Mouse (Mus musculus) limb, embryonic 14.5 days (tissue): Measurements from ENCODE around the gene Srsf4. TPM values are rescaled to one million over a fixed set of nuclear protein-coding genes. Genes with fewer than 3 reads are reported as not detected.
A peak's percentile ranks its signal among the peaks of the same experiment; 100 is the strongest.

Experiments
- ATAC-seq: fragments of 200-750 bp; cut with Nextera tagmentation; 2 replicates; pipeline ENCODE4 v1.8.0; 2017; ENCODE audit warnings: low read depth, moderate number of reproducible peaks, moderate TSS enrichment; ENCODE audit not compliant: low FRiP score
- DNase-seq: peaks from one replicate; pipeline ENCODE4 v3.0.0-alpha.2; 2015; ENCODE audit warnings: low spot score
- H3K27ac ChIP-seq: fragments of 300-500 bp; sonication (generic); replicated peaks from 2 replicates; pipeline ENCODE4 v1.5.1; 2014; ENCODE audit warnings: low read depth, mild to moderate bottlenecking, low read length, moderate library complexity, mixed read lengths
- H3K27me3 ChIP-seq: fragments of 300-500 bp; sonication (generic); 2 replicates; pipeline ENCODE4 v1.6.1; 2014; ENCODE audit warnings: low read length, mixed read lengths; ENCODE audit not compliant: control insufficient read depth, insufficient read depth
- H3K36me3 ChIP-seq: fragments of 300-500 bp; sonication (generic); 2 replicates; pipeline ENCODE4 v1.6.1; 2014; ENCODE audit warnings: mild to moderate bottlenecking, low read length, moderate library complexity, mixed read lengths; ENCODE audit not compliant: control insufficient read depth, insufficient read depth
- H3K4me1 ChIP-seq: fragments of 300-500 bp; sonication (generic); 2 replicates; pipeline ENCODE4 v1.6.1; 2014; ENCODE audit warnings: antibody characterized with exemption, low read length, mixed read lengths; ENCODE audit not compliant: control insufficient read depth, insufficient read depth
- H3K4me2 ChIP-seq: fragments of 300-500 bp; sonication (generic); replicated peaks from 2 replicates; pipeline ENCODE4 v1.6.1; 2014; ENCODE audit warnings: low read depth, mild to moderate bottlenecking, low read length, moderate library complexity; ENCODE audit not compliant: severe bottlenecking
- H3K4me3 ChIP-seq: fragments of 300-500 bp; sonication (generic); replicated peaks from 2 replicates; pipeline ENCODE4 v1.5.1; 2014; ENCODE audit warnings: low read length
- H3K9ac ChIP-seq: fragments of 300-500 bp; sonication (generic); 2 replicates; pipeline ENCODE4 v1.6.1; 2014; ENCODE audit warnings: mild to moderate bottlenecking, low read depth, low read length, moderate library complexity; ENCODE audit not compliant: severe bottlenecking
- H3K9me3 ChIP-seq: fragments of 300-500 bp; sonication (generic); 2 replicates; pipeline ENCODE4 v1.6.1; 2016; ENCODE audit warnings: low read length; ENCODE audit not compliant: control insufficient read depth
- POLR2A ChIP-seq: fragments of 200-500 bp; IDR thresholded peaks from 2 replicates; pipeline ENCODE4 v1.8.0; 2012; ENCODE audit warnings: inconsistent platforms, mild to moderate bottlenecking, moderate library complexity, borderline replicate concordance; ENCODE audit not compliant: insufficient read depth, insufficient read length; ENCODE audit errors: extremely low read depth
- WGBS: fragments of 180-500 bp; shearing (Covaris S2); extraction: QIAGEN DNeasy Blood & Tissue Kit; methylation state at CpG from one replicate; pipeline ENCODE4 v1.1.7; 2014; 5-methylcytosine and 5-hydroxymethylcytosine counted together
- polyA plus RNA-seq, 2 experiments: library from polyadenylated mRNA; depleted of rRNA in 1 of 2; stranded (reverse) in 1 of 2; unstranded in 1 of 2; fragments of >200 nt; fragmentation: Nextera tagmentation in 1 of 2; extraction: Ambion mirVana in 1 of 2; gene quantifications; 2 replicates each; pipeline versions ENCODE4 v1.2.1 to v1.2.3; 2012 to 2014

The Srsf4 gene
- polyA plus RNA-seq, 2 experiments = 97.7 to 113 TPM

GRCm38 (mm10) chr4:131854950-131855349 is 18.5 kb upstream of the Srsf4 start:
- no peaks in the 10 kb centered on the region for H3K27me3 ChIP-seq
- no peaks in the 10 kb centered on the region for H3K9me3 ChIP-seq
- no peak overlapping the region for H3K27ac ChIP-seq
- 0 out of 2 replicates have a peak, but pooled peaks cover 2% of the 10 kb centered on the region for H3K4me1 ChIP-seq
- WGBS = 80% methylated on average over 5 of the region's 5 CpGs
- no peak overlapping the region for H3K4me3 ChIP-seq
- H3K9ac ChIP-seq = no peak overlapping the region
- H3K36me3 ChIP-seq = peaks cover 19% of the 10 kb centered on the region
- ATAC-seq (no peak), DNase-seq (no peak)
- no peak for TF ChIP-seq POLR2A
- H3K4me2 ChIP-seq = no peak overlapping the region

- Histone ChIP-seq H3K27me3 (no peaks in the 10 kb centered on the region), H3K4me3 (no peak overlapping the region), H3K9ac (no peak overlapping the region), H3K27ac (no peak overlapping the region), H3K4me2 (no peak overlapping the region), H3K4me1 (no peaks in the 10 kb centered on the region), H3K9me3 (no peaks in the 10 kb centered on the region), H3K36me3 (peaks cover 38% of the 10 kb centered on the region)
- DNase-seq (peak; percentile 89), ATAC-seq (peak; percentile 77; the same call in 1 of the 2 replicates)
- WGBS = 47% methylated on average over 15 of the region's 15 CpGs
- TF ChIP-seq POLR2A = no peak
Measured at GRCm38 (mm10) chr4:131860492-131861340, 12.7 kb upstream of the Srsf4 start.

GRCm38 (mm10) chr4:131861341-131861739 is 12.1 kb upstream of the Srsf4 start:
- TF ChIP-seq POLR2A = no peak
- Histone ChIP-seq H3K9ac (no peak overlapping the region), H3K27me3 (no peaks in the 10 kb centered on the region), H3K4me1 (no peaks in the 10 kb centered on the region), H3K9me3 (no peaks in the 10 kb centered on the region), H3K36me3 (peaks cover 38% of the 10 kb centered on the region), H3K27ac (no peak overlapping the region), H3K4me2 (no peak overlapping the region), H3K4me3 (no peak overlapping the region)
- 81% methylated on average over 4 of the region's 4 CpGs for WGBS
- no peak for DNase-seq
- no peak for ATAC-seq

GRCm38 (mm10) chr4:131872672-131873292 is 635 bp upstream of the Srsf4 start:
- peak overlapping the region; percentile 83 for H3K27ac ChIP-seq
- peak overlapping the region; percentile 49 for H3K4me2 ChIP-seq
- H3K4me1 ChIP-seq = peaks cover 27% of the 10 kb centered on the region
- peak overlapping the region; percentile 100 for H3K9ac ChIP-seq
- H3K36me3 ChIP-seq = no peaks in the 10 kb centered on the region
- peak overlapping the region; percentile 100 for H3K4me3 ChIP-seq
- TF ChIP-seq POLR2A = no peak
- DNase-seq (no peak), ATAC-seq (no peak; the same call in 1 of the 2 replicates)
- no peaks in the 10 kb centered on the region for H3K27me3 ChIP-seq
- H3K9me3 ChIP-seq = no peaks in the 10 kb centered on the region
- 8% methylated on average over 11 of the region's 11 CpGs for WGBS

GRCm38 (mm10) chr4:131874169-131874536 is 736 bp downstream of the Srsf4 start:
- Histone ChIP-seq H3K27ac (peak overlapping the region; percentile 100), H3K4me1 (peaks cover 34% of the 10 kb centered on the region), H3K4me2 (peak overlapping the region; percentile 90), H3K36me3 (no peaks in the 10 kb centered on the region), H3K4me3 (peak overlapping the region; percentile 100), H3K9ac (peak overlapping the region; percentile 100), H3K27me3 (no peaks in the 10 kb centered on the region), H3K9me3 (no peaks in the 10 kb centered on the region)
- 0% methylated on average over 20 of the region's 20 CpGs for WGBS
- ATAC-seq (0 out of 2 replicates have a peak, but pooled peaks have one; percentile 5), DNase-seq (no peak)
- no peak for TF ChIP-seq POLR2A
